Mouse (Mus musculus): ENCODE data around the gene Slc38a9.

The Slc38a9 gene

DNA sequence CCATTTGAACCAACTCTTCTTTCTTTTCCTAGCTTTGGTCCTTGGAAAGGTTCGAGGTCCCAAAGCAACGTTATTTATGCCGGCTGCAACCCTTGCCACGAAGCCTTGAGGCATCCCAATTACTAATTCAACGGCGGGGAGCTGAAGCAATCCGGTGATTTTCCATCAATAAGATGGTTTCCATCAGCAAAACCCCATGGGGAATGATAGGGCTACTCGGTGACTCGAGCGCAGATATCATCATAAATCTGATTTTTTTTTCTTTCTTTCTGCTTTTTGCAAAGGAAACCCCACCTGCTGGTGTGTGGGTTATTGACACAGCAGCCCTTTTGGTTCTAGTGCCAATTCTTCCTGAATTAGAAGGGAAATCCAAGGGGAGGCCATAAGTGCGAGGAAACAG, 111.7 kb downstream of the Slc38a9 start:
- DNase-seq, result peak; percentile 29 to 58

DNA sequence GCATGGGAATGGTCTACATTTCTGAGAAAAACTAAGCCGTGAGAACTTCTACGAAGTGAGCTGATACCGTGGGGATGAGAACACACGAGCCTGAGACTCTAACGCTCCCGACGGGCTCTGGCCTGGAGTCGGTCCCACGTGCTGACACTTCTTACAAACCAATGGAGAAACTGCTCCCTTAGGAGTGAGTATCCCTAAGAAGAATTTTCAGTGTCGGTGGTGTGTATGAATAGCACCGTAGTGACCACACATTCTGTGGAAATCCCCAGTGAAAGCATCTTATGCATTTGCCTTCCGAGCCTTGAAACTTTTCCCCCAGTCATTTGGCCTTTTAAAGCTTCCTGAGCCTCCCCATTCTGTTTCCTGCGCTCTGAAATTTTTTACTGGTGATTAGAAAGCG, 112.3 kb downstream of the Slc38a9 start:
- DNase-seq, result no peak

DNA sequence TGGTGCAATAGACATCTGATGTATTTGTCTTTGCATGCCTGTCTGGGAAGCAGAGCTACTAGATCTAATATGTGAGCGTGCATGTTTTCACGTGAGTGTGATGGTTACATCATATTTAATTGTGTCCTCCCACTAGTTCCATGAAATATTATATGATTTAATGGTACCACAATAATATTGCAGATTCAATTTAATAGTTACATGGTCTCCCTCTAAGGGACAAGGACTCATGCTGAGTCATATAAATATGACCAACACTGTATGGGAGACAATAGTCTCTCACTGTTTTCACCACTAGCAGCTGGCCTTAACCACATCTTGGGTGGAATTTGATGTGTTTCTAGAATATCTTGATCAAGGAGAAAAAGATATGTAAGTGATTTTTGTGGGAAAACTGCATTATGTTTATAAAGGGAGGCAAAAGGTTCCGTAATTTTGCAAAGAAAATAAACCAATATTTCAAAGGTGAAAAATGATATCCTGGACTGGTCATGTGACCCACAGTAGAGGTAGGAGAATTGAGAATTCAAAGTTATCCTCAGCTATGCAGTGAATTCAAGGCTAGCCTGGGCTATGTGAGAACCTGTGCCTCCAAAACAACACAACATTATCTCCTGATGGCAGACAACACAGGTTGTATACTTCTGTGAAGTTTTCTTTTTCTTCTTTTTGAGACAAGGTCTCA, 113.6 kb downstream of the Slc38a9 start:
- DNase-seq, result no peak

DNA sequence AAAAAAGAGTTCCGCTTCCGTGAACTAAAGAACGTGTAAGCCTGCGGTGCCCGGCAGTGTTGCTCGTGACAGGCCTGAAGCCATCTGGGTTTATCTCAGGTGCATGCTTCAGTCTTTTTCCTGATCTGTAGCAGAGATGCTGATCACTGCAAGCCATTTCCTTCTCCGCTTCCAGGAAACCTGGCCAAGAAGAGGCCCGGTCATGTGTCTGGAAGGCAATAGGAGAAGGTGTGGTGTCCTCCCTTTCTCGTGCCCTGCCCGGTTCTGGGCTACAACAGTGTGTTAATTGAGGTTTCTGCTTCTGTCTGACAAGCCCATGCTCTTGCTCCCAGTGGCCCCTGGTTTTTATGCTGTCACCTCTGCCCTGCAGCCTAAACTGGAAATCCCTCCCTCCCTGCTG, 115.3 kb downstream of the Slc38a9 start:
- no peak for DNase-seq

DNA sequence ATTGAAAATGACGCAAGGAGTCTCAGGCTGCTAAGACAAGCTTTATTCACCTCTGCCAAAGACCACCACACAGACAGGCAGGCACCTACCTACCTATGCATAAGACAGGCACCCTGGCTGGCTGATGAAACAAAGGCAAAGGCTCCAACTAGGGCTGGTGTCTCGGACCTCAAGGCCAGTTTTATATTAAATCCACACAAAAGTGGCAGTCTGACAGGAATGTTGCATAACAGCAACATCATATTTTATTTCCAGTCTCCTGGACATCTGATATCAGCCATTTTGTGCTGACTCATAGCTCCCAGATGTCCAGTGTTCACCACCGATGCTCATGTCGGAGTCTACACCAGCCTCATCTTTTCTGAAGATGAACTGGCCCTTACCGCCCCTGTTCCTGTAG, 117.9 kb downstream of the Slc38a9 start:
- no peak for DNase-seq

DNA sequence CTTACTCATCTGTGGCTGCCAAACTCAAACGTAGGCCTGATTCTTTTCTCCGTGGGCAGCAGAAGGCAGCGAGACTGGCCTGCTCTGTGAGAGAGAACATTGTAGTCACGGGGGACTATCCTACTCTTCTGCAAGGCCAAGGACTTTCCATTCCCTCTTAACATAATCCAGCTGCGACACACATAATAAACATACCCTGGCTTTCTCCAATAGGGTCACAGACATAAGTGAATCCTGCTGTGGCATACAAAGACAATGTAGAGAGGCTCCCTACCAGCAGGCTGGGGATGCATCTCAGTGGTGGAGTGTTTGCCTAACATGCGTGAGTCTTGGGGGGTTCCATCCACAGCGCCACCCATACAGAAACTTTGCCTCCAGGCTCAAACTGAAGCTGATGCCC, 124.8 kb downstream of the Slc38a9 start:
- no peak for DNase-seq

DNA sequence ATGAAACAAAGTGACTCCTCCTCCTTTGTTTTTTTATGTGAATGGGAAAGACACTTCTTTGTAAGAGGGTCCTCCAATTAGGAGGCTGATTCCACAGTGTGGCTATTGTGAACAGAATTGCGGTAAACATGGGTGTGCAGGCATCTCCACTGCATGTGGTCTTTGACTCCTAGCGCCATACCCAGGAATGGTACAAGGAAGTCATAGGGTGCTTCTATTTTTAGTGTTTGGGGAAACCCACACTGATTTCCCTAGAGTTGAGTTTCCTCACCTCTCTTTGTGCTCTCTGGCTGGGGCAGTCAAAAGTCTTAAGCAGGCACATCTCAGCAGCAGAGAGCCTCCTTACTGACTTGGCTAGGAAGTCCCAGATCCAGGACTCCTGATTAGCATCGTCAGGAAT, 125.6 kb downstream of the Slc38a9 start:
- no peak for DNase-seq

DNA sequence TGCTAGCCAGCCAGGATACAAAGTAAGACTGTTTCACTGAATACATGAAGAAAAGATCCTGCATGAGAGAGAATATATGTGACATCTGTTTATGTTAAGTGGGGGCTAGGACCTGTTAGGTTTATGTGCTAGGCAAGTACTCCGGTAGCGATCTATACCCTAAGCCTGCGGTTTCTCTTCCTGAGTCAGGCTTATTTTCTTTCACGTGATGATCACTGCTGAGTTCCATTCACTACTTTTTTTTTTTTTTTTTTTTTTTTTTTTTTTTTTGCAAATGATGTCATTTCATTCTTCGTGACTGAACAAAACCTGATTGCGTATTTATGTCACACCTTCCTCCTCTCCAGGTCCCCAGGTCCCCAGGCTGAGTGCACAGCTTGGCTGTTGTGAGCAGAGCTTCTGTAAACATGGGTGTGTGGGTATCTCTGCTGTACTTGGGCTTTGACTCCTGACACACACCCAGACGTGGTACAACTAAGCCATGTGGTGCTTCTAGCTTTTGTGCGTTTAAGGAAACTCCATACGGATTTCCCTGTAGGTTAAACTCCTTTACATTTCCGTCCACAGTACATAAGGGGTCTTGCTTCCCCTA, 126.5 kb downstream of the Slc38a9 start:
- DNase-seq, result no peak
